Mouse (Mus musculus) neural tube, embryonic 11.5 days (tissue): Measurements from ENCODE around the gene Ntng1. TPM values are rescaled to one million over a fixed set of nuclear protein-coding genes. Genes with fewer than 3 reads are reported as not detected.
A peak's percentile ranks its signal among the peaks of the same experiment; 100 is the strongest.

Experiments used
- ATAC-seq: fragments of 200-750 bp; cut with Nextera tagmentation; 2 replicates; pipeline ENCODE4 v1.8.0; 2017; ENCODE audit warnings: moderate number of reproducible peaks, mild to moderate bottlenecking, moderate TSS enrichment, moderate library complexity; ENCODE audit not compliant: insufficient read depth, low FRiP score, low TSS enrichment
- DNase-seq: peaks from one replicate; pipeline ENCODE4 v3.0.0-alpha.2; 2015; ENCODE audit warnings: low spot score
- H3K27ac ChIP-seq: fragments of 300-500 bp; sonication (generic); 2 replicates; pipeline ENCODE4 v1.5.1; 2014; ENCODE audit warnings: low read depth, mild to moderate bottlenecking, low read length
- H3K27me3 ChIP-seq: fragments of 300-500 bp; sonication (generic); 2 replicates; pipeline ENCODE4 v1.6.1; 2014; ENCODE audit warnings: mild to moderate bottlenecking, low read length, mixed read lengths; ENCODE audit not compliant: control insufficient read depth, insufficient read depth
- H3K36me3 ChIP-seq: fragments of 300-500 bp; sonication (generic); 2 replicates; pipeline ENCODE4 v1.6.1; 2014; ENCODE audit warnings: mild to moderate bottlenecking, low read length, moderate library complexity, mixed read lengths; ENCODE audit not compliant: control insufficient read depth, insufficient read depth
- H3K4me1 ChIP-seq: fragments of 300-500 bp; sonication (generic); 2 replicates; pipeline ENCODE4 v1.6.1; 2014; ENCODE audit warnings: low read length, mixed read lengths; ENCODE audit not compliant: control insufficient read depth, insufficient read depth
- H3K4me2 ChIP-seq: fragments of 300-500 bp; sonication (generic); 2 replicates; pipeline ENCODE4 v1.6.1; 2014; ENCODE audit warnings: low read depth, mild to moderate bottlenecking, moderate library complexity
- H3K4me3 ChIP-seq: fragments of 300-500 bp; sonication (generic); 2 replicates; pipeline ENCODE4 v1.5.1; 2014; ENCODE audit warnings: low read depth, low read length
- H3K9ac ChIP-seq: fragments of 300-500 bp; sonication (generic); 2 replicates; pipeline ENCODE4 v1.6.1; 2014; ENCODE audit warnings: mild to moderate bottlenecking, low read length
- H3K9me3 ChIP-seq: fragments of 300-500 bp; sonication (generic); 2 replicates; pipeline ENCODE4 v1.6.1; 2016; ENCODE audit warnings: low read length; ENCODE audit not compliant: control insufficient read depth
- WGBS: fragments of 180-500 bp; shearing (Covaris S2); extraction: QIAGEN DNeasy Blood & Tissue Kit; methylation state at CpG from one replicate; pipeline ENCODE4 v1.1.7; 2014; 5-methylcytosine and 5-hydroxymethylcytosine counted together
- polyA plus RNA-seq: library from polyadenylated mRNA; unstranded; fragments of >200 nt; fragmentation: Nextera tagmentation; extraction: Ambion mirVana; gene quantifications from 2 replicates; pipeline ENCODE4 v1.2.1, GENCODE M21; 2014

Ntng1 gene
- polyA plus RNA-seq, 1 experiment from 2014 or later, result 6.9 TPM

DNA sequence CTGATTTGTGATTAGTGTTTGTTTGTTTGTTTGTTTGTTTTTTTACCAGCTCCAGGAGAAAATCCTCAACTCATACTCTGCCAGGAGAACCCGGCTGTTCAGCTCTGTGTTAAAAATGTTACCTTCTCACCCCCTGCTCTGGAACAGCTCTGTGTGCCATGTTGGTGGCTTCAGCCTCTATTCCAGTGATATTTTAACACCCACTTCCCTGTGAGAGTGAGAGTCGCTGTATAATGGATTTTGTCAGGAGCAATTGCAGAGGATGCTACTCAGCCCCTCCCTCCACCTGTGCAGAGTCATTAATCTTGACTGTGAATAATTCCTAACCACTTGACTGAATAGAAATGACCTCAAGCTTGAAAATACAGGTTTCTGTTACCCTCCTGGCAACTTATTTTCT lies 339.7 kb downstream of the Ntng1 start:
- DNase-seq, result no peak
- Histone ChIP-seq H3K27me3 (no peaks in the 10 kb centered on the region), H3K27ac (no peak overlapping the region), H3K9ac (no peak overlapping the region), H3K4me3 (no peak overlapping the region), H3K9me3 (no peaks in the 10 kb centered on the region), H3K4me1 (no peaks in the 10 kb centered on the region; the same call in 1 of the 2 replicates), H3K4me2 (no peak overlapping the region), H3K36me3 (no peaks in the 10 kb centered on the region)
- ATAC-seq, result peak; percentile 43; the same call in 1 of the 2 replicates
- 67% methylated on average over 2 of the region's 2 CpGs for WGBS

DNA sequence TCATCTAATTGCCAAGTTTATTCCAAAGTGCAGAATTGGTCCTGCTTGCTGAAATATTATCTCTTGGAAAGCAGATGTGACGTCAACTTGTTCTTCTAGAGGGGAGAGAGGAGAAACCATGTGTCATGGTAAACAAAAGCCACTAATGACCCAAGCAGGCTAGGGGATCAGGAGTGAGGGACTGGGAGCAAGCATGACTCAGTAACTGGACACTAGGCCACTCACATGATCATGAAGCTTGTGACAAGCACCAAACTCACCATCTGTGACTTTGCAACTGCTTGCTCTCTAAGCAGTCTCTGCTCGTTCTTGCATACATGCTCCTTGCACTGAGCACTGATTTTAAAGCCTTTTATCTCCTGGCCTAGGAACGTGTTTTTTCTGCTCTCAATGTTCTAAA lies 340.2 kb downstream of the Ntng1 start:
- ATAC-seq (no peak), DNase-seq (no peak)
- no peak overlapping the region for H3K27ac ChIP-seq
- H3K4me1 ChIP-seq, result no peaks in the 10 kb centered on the region; the same call in 1 of the 2 replicates
- H3K9ac ChIP-seq, result no peak overlapping the region
- 56% methylated on average over 3 of the region's 3 CpGs for WGBS
- no peaks in the 10 kb centered on the region for H3K36me3 ChIP-seq
- H3K4me3 ChIP-seq, result no peak overlapping the region
- H3K9me3 ChIP-seq, result no peaks in the 10 kb centered on the region
- no peaks in the 10 kb centered on the region for H3K27me3 ChIP-seq
- no peak overlapping the region for H3K4me2 ChIP-seq

DNA sequence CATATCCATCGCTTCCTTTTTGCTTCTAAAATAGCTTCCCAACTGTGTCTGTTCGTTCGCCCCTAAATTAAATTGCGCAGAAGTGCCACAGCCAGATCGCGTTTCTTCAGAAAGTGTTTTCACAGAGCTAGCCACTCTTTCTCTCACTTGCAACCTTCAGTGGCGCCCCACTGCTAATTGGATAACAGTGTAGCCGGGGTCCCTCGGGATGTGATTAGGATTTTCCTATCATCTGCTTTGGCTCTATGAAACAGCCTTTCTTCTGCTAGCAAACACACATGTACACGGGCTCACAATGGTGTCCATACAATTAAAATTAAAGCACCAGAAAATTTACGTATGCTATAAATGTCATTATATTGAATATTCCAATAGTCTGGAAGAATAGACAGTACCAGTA lies 346.5 kb downstream of the Ntng1 start:
- Histone ChIP-seq H3K36me3 (no peaks in the 10 kb centered on the region), H3K9ac (no peak overlapping the region), H3K4me1 (no peaks in the 10 kb centered on the region), H3K4me3 (no peak overlapping the region), H3K4me2 (no peak overlapping the region), H3K9me3 (no peaks in the 10 kb centered on the region), H3K27ac (no peak overlapping the region), H3K27me3 (no peaks in the 10 kb centered on the region)
- WGBS, result 86% methylated on average over 11 of the region's 11 CpGs
- no peak for DNase-seq
- no peak for ATAC-seq

DNA sequence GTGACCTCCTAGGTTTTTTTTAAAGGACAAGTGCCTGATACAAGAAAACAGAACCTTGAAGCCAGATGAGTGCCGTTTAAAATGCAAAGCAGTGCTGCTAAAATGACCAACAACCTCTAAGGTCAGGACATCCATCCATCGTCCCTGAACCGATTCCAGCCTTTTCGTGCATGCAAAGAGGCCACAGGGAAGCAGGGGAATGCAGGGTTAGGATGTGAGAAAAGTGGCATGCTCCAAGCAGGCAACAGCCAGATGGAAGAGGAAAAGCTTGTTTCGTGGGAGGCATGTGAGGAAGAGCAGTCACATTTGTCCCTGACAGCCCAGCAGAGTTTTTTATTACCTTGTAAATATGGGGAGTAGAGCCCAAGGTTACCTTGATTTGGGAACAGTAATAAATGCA lies 360.6 kb downstream of the Ntng1 start:
- DNase-seq, result peak; percentile 29
- Histone ChIP-seq H3K4me3 (no peak overlapping the region), H3K4me2 (no peak overlapping the region; the same call in 1 of the 2 replicates), H3K9ac (0 out of 2 replicates have a peak overlapping the region, but pooled peaks have one; percentile 11), H3K36me3 (no peaks in the 10 kb centered on the region), H3K4me1 (no peaks in the 10 kb centered on the region), H3K27me3 (no peaks in the 10 kb centered on the region), H3K9me3 (no peaks in the 10 kb centered on the region), H3K27ac (no peak overlapping the region)
- no peak for ATAC-seq
- 8% methylated on average over 5 of the region's 5 CpGs for WGBS

DNA sequence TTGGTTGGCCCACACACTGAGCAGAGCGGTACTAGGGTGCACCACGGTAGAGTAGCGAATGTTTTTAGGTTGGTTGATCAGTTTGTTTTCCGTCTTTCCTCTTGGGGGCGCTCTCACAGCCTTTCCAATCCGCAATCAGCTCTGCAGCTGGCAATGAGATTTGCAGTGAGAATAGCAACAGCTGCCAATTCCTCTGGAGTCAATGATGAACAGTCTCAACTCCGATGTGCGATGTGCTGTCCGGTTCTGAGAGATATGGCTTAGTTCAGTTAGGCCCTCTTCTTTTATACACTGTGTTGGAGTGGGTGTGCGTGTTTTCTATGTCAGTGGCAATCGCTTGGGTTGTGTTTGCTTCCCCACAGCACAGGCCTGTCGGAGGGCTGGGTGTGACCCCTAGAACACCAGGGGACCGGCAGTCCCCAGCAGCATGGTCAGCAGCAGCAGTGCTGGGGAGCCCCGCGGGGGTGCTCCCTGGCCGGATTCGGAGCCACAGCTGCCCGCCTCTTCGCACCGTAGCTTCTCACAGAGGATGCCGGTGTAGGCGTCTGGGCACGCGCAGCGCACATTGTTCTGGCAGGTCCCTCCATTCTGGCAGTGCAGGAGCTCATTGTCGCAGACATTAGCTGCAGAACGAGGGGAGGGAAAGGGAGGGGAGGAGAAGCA lies 361.4 kb downstream of the Ntng1 start:
- Histone ChIP-seq H3K27ac (peak overlapping the region; percentile 76), H3K4me2 (peak overlapping the region; percentile 80), H3K9me3 (no peaks in the 10 kb centered on the region), H3K4me3 (peak overlapping the region; percentile 32), H3K36me3 (no peaks in the 10 kb centered on the region), H3K9ac (peak overlapping the region; percentile 64), H3K27me3 (no peaks in the 10 kb centered on the region), H3K4me1 (no peaks in the 10 kb centered on the region)
- WGBS, result 2% methylated on average over 27 of the region's 27 CpGs
- DNase-seq (peak; percentile 76), ATAC-seq (peak; percentile 86)

DNA sequence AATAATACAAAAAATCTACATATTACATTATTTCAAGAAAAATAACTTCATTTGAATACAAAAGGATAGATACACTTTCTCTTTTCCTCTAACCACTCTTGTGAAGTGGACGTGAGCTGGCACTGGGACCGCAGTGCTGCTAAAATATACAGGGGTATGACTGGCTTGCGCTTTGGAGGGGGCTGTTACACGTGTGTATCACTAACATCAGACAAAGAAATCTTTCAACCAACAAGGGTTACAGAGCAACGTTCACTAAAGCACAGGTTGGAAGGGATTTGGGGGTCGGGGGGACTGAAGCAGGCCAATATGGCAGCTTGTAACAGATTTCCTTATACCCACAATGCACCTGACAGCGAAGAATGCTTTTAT lies 361.9 kb downstream of the Ntng1 start:
- no peaks in the 10 kb centered on the region for H3K27me3 ChIP-seq
- H3K9me3 ChIP-seq, result no peaks in the 10 kb centered on the region
- H3K9ac ChIP-seq, result no peak overlapping the region
- no peaks in the 10 kb centered on the region for H3K36me3 ChIP-seq
- no peak overlapping the region for H3K4me3 ChIP-seq
- no peak for ATAC-seq
- H3K27ac ChIP-seq, result no peak overlapping the region
- H3K4me1 ChIP-seq, result no peaks in the 10 kb centered on the region
- no peak for DNase-seq
- 66% methylated on average over 7 of the region's 7 CpGs for WGBS
- peak overlapping the region; percentile 80 for H3K4me2 ChIP-seq

DNA sequence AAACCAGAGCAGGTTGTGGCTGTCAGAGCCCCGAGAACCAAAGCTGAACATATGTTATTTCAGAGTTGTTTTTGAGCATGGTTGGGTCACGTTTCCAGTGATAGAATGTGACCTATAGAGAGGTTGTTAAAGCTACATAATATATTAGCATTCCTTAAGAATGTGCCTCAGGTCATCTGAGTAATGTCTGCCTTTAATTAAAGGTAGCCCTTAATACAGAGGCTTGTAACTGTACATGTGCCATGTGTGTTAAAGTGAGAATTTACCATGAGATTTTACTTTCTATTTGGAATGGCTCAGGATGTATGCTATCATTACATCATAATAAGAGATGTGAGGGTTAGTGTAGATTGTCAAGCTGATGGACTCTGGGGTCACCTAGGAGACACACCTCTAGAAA lies 368.6 kb downstream of the Ntng1 start:
- Histone ChIP-seq H3K4me2 (no peak overlapping the region), H3K36me3 (no peaks in the 10 kb centered on the region), H3K9ac (no peak overlapping the region), H3K4me3 (no peak overlapping the region), H3K4me1 (no peaks in the 10 kb centered on the region), H3K27me3 (no peaks in the 10 kb centered on the region), H3K9me3 (no peaks in the 10 kb centered on the region), H3K27ac (no peak overlapping the region)
- 61% methylated on average over 2 of the region's 2 CpGs for WGBS
- DNase-seq (no peak), ATAC-seq (no peak)

DNA sequence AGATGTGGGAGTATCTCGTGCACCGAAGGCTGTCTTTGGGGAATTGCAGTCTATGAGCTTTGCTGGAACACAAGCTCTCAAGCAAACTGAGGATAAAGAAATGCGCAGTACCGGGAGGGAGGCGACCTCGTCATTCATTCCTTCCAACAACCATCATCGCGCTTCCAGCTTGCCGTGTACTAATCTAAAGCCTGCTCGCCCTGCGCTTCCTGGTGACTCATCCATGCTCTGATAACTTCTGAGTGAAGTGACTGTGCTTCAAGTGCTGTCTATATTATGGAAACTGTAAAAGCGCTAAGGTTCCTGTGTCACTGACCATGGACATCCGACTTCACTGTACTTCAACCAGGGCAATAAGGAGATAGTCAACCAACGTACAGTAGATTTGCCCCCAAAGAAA lies 371.7 kb downstream of the Ntng1 start:
- WGBS, result 91% methylated on average over 14 of the region's 14 CpGs
- no peak for ATAC-seq
- no peaks in the 10 kb centered on the region for H3K9me3 ChIP-seq

DNA sequence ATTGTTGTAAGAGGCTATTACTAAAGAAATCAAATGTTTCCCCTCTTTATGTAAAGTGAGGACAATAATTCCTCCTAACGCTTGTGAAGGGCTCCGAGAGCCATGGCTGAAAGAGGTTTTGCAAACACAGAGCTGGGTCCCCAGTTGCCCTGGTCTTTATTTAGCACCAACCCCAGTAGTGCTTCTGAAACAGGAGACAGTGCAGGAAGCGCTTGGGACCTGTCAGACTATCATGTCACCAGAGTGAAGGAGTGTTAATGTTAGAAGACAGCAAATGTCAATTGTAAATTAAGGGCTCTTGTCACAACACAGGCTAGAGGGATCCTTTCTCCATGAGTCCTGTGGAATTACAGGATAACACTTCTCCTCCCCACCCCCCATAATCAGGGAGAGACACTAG lies 376.9 kb downstream of the Ntng1 start:
- WGBS, result 80% methylated on average over 3 of the region's 3 CpGs
- ATAC-seq, result no peak

More for the DNA sequence above, 371.7 kb downstream of the Ntng1 start:
- Histone ChIP-seq H3K4me3 (no peak overlapping the region), H3K9ac (no peak overlapping the region), H3K4me2 (no peak overlapping the region), H3K4me1 (no peaks in the 10 kb centered on the region), H3K27ac (no peak overlapping the region), H3K36me3 (no peaks in the 10 kb centered on the region), H3K27me3 (no peaks in the 10 kb centered on the region)
- no peak for DNase-seq

More for the DNA sequence above, 376.9 kb downstream of the Ntng1 start:
- no peak overlapping the region for H3K9ac ChIP-seq
- no peak overlapping the region for H3K27ac ChIP-seq
- DNase-seq, result no peak
- no peaks in the 10 kb centered on the region for H3K9me3 ChIP-seq
- H3K4me2 ChIP-seq, result no peak overlapping the region
- H3K27me3 ChIP-seq, result no peaks in the 10 kb centered on the region
- H3K4me3 ChIP-seq, result no peak overlapping the region
- H3K36me3 ChIP-seq, result no peaks in the 10 kb centered on the region
- no peaks in the 10 kb centered on the region for H3K4me1 ChIP-seq
